Mouse (Mus musculus) kidney, embryonic 16.5 days (tissue): Measurements from ENCODE around the gene Gm266. TPM values are rescaled to one million over a fixed set of nuclear protein-coding genes. Genes with fewer than 3 reads are reported as not detected.

ENCODE experiments used
- ATAC-seq: fragments of 200-750 bp; cut with Nextera tagmentation; 2 replicates; pipeline ENCODE4 v1.8.0; 2017; ENCODE audit warnings: moderate TSS enrichment; ENCODE audit not compliant: low FRiP score, low TSS enrichment
- H3K27ac ChIP-seq: fragments of 300-500 bp; sonication (generic); 2 replicates; pipeline ENCODE4 v1.5.1; 2014; ENCODE audit warnings: low read length
- H3K27me3 ChIP-seq: fragments of 300-500 bp; sonication (generic); 2 replicates; pipeline ENCODE4 v1.6.1; 2014; ENCODE audit warnings: low read length, control low read depth, mixed read lengths; ENCODE audit not compliant: insufficient read depth
- H3K36me3 ChIP-seq: fragments of 300-500 bp; sonication (generic); 2 replicates; pipeline ENCODE4 v1.6.1; 2014; ENCODE audit warnings: low read length, control low read depth, mixed read lengths; ENCODE audit not compliant: insufficient read depth
- H3K4me1 ChIP-seq: fragments of 300-500 bp; sonication (generic); 2 replicates; pipeline ENCODE4 v1.6.1; 2014; ENCODE audit warnings: low read length, control low read depth, mixed read lengths; ENCODE audit not compliant: insufficient read depth
- H3K4me2 ChIP-seq: fragments of 300-500 bp; sonication (generic); replicated peaks from 2 replicates; pipeline ENCODE4 v1.6.1; 2014; ENCODE audit warnings: low read depth, low read length
- H3K4me3 ChIP-seq: fragments of 300-500 bp; sonication (generic); 2 replicates; pipeline ENCODE4 v1.5.1; 2014; ENCODE audit warnings: mild to moderate bottlenecking, low read length
- H3K9ac ChIP-seq: fragments of 300-500 bp; sonication (generic); replicated peaks from 2 replicates; pipeline ENCODE4 v1.6.1; 2014; ENCODE audit warnings: low read length
- H3K9me3 ChIP-seq: fragments of 300-500 bp; sonication (generic); 2 replicates; pipeline ENCODE4 v1.6.1; 2016; ENCODE audit warnings: low read length, control low read depth
- WGBS: fragments of 180-500 bp; shearing (Covaris S2); extraction: QIAGEN DNeasy Blood & Tissue Kit; methylation state at CpG from one replicate; pipeline ENCODE4 v1.1.7; 2014; 5-methylcytosine and 5-hydroxymethylcytosine counted together
- polyA plus RNA-seq: library from polyadenylated mRNA; unstranded; fragments of >200 nt; fragmentation: Nextera tagmentation; extraction: Ambion mirVana; gene quantifications from 2 replicates; pipeline ENCODE4 v1.2.1, GENCODE M21; 2015

Gene Gm266
- polyA plus RNA-seq, 1 experiment from 2014 or later = 84.8 TPM

DNA sequence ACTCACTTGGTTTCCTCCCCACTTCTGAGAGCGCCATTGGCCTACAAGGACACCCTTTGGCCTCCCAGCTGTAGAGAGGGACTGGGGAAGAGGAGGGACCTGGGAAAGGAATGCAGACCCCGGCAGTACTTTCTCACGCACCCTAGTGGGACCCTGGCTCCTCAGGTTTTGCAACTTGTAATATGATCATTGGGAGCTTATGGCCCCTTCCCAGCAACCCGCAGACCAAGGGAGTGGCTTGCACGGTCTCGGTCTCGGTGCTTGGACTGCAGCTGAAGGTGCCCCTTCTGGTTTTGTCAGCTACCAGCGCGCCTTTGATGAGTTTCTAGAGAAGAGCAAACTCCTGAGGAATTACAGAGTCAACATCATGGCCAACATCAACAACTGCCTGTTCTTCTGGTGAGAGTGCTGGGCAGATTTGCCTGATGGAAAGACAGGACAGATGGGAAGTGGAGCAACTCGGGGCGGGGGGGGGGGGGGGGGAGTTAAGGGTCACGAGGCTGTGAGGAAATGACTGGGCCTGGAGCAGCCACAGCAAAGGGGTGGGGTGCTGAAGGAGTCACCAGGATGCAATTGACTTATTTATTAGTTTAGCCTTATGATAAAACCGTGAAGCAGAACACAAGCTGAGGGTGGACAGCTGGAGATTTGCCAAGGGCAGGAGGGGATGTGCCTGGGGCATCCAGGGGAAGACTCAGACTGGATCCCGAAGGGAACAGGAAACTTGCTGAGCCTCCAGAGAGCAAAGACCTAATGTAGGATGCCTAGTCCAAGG lies 36.5 kb downstream of the Gm266 start:
- 5% methylated on average over 13 of the region's 14 CpGs for WGBS
- Histone ChIP-seq H3K4me1 (peaks cover 77% of the 10 kb centered on the region), H3K4me2 (peak overlapping the region; percentile 1; the same call in 1 of the 2 replicates), H3K4me3 (no peak overlapping the region), H3K27me3 (peaks cover 44% of the 10 kb centered on the region), H3K9ac (peak overlapping the region; percentile 3; the same call in 1 of the 2 replicates), H3K36me3 (peaks cover 8% of the 10 kb centered on the region), H3K27ac (peak overlapping the region; percentile 76), H3K9me3 (no peaks in the 10 kb centered on the region)
- ATAC-seq = no peak

DNA sequence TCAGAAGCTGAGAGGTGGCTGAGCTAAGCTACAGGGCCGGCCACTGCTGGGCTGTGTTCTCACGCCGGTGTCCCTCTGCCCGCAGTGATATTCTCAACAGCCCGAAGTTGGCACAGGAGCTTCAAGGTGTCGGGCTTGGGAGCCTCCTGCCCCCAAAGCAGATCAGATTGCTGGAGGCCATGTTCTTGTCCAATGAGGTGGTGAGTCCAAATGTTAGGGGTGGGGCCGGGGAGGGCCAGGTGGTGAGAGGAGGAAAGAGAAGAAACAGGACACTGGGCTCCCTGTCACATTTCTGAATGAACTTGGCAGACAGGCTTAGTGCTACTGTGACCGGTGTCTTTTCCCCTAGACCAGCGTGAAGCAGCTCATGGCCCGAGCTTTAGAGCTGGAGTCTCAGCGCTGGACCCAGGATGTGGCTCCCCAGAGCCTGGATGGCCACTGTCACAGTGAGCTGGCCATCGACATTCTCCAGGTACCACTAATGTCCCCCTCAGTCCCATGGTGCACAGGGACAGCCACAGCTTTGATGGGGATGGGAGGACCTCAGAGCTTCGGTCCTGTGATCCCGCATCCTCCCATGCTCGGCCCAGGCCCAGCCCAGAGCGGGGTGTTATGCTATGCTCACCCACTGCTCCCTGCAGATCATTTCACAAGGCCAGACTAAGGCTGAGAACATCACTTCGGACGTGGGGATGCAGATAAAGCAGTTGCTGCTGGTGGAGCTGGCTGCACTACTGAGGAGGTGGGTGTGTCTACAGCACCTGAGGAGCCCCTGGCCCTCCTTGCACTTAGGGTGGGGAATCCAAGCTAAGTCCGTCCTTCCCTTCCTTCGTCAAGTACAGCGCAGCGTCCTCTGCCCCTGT lies 37.5 kb downstream of the Gm266 start:
- Histone ChIP-seq H3K27me3 (peaks cover 54% of the 10 kb centered on the region), H3K9ac (peak overlapping the region; percentile 40; the same call in 1 of the 2 replicates), H3K9me3 (no peaks in the 10 kb centered on the region), H3K27ac (peak overlapping the region; percentile 50), H3K36me3 (peaks cover 8% of the 10 kb centered on the region), H3K4me2 (peak overlapping the region; percentile 20), H3K4me3 (no peak overlapping the region), H3K4me1 (peaks cover 74% of the 10 kb centered on the region)
- no peak for ATAC-seq
- WGBS = 23% methylated on average over 22 of the region's 22 CpGs

DNA sequence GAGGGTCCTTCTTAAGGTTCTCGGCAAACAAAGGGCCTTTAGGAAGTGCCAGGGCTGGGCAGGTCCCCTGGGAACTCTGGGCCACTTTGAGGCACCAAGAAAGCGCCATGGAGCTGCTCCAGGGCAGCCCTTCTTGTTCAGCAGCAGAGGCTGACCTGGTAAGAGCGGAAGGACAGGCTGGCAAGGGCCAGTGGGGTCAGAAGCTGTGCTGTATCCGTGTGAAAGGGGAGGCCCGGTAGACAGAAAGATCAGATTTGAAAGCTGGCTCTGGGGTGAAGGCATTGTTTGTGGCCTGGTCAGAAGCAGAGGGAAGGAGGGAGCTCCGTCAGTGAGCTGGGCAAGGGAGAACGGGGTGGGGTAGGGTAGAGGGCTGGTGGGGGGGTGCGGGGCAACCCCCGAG lies 38.3 kb downstream of the Gm266 start:
- peaks cover 8% of the 10 kb centered on the region for H3K36me3 ChIP-seq
- 36% methylated on average over 9 of the region's 9 CpGs for WGBS
- ATAC-seq = no peak
- H3K4me3 ChIP-seq = no peak overlapping the region
- H3K27ac ChIP-seq = 0 out of 2 replicates have a peak overlapping the region, but pooled peaks have one; percentile 14
- no peaks in the 10 kb centered on the region for H3K9me3 ChIP-seq
- H3K27me3 ChIP-seq = peaks cover 56% of the 10 kb centered on the region
- peaks cover 80% of the 10 kb centered on the region for H3K4me1 ChIP-seq
- H3K9ac ChIP-seq = peak overlapping the region; percentile 40; the same call in 1 of the 2 replicates
- H3K4me2 ChIP-seq = no peak overlapping the region

DNA sequence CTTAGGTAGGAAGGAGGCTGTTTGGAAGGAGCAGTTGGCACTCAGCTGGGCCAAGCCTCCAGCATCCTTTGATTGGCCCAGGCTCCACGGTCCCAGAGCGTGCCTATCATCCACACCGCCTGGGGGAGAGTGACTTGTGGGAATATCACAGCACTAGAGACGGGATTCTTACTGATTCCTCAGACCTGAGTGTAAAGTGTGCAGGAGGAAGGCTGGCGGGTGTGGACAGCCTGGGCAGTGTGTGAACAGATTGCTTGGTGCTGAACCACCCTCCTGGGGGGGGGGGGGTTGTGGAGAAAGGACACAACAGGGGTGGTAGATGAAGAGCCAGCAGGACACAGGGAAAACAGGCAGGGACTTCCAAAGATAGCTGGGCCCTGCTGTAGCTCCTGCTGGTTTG lies 38.9 kb downstream of the Gm266 start:
- peaks cover 54% of the 10 kb centered on the region for H3K27me3 ChIP-seq
- H3K4me1 ChIP-seq = peaks cover 86% of the 10 kb centered on the region
- H3K4me2 ChIP-seq = no peak overlapping the region
- no peak overlapping the region for H3K4me3 ChIP-seq
- 42% methylated on average over 5 of the region's 5 CpGs for WGBS
- H3K9me3 ChIP-seq = no peaks in the 10 kb centered on the region
- H3K27ac ChIP-seq = 0 out of 2 replicates have a peak overlapping the region, but pooled peaks have one; percentile 14
- no peak for ATAC-seq
- peaks cover 5% of the 10 kb centered on the region for H3K36me3 ChIP-seq
- H3K9ac ChIP-seq = no peak overlapping the region

DNA sequence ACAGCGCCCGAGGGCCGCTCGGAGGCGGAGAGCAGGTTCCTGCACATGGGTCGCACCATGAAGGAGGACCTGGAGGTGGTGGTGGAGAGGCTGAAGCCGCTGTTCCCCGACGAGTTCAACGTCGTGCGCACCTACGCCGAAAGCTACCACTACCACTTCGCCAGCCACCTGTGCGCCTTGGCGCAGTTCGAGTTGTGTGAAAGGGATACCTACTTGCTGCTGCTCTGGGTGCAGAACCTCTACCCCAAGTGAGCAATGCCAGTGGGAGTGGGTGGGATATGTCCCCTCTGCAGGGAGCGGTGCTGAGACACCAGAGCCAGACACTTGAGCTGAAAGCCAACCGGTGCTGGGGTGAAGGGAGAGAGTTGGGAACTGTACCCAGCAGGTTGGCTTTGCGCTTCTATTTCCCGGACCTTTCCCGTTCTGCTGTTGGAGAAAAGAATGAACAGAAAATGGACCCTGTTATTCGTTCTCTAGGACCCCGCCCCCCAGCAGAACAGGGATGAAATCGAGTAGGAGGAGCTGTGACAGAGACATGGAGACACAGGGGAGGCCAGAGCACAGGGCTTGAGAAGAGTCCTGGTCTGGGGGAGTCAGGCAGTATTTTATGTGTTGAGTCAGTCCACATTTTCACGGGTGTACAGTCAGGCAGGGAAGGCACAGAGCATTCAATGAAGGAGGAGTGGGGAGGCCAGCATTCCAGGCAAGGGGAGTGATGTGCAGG lies 39.6 kb downstream of the Gm266 start:
- WGBS = 9% methylated on average over 27 of the region's 27 CpGs
- no peaks in the 10 kb centered on the region for H3K36me3 ChIP-seq
- H3K4me3 ChIP-seq = peak overlapping the region; percentile 35
- no peak overlapping the region for H3K27ac ChIP-seq
- H3K4me2 ChIP-seq = peak overlapping the region; percentile 66
- H3K9ac ChIP-seq = 0 out of 2 replicates have a peak overlapping the region, but pooled peaks have one; percentile 24
- ATAC-seq = no peak
- peaks cover 49% of the 10 kb centered on the region for H3K27me3 ChIP-seq
- peaks cover 80% of the 10 kb centered on the region for H3K4me1 ChIP-seq
- no peaks in the 10 kb centered on the region for H3K9me3 ChIP-seq

DNA sequence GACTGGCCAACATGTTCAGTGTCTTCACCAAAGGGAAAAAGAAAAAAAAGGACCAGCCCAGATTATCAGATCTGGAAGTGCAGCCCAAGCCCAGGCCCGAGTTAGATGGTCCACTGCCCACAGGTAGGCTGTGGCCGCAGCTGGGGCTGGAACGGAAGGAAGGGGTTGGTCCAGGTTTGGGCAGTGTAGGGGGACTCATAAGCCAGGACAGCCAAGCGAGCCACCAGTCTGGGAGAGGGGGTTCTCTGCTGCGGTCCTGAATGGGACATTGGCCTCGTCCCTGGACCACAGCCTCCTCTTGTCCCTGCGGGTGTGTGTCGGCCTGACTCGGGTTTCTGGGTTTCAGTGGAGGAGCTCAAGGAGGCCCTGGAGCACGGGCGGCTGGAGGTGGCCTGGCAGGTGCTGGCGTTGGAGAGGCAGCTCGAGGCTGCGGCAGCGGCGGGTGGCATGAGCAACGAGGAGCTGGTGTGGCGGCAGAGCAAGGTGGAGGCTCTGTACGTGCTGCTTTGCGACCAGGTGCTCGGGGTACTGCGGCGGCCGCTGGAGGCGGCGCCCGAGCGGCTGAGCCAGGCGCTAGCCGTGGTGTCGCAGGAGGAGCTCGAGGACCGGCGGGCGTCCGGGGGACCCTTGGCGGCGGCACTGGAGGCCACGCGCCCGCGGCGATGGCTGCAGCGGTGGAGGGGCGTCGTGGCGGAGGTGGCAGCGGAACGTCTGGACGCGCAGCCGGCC lies 40.3 kb downstream of the Gm266 start:
- Histone ChIP-seq H3K36me3 (no peaks in the 10 kb centered on the region), H3K9ac (0 out of 2 replicates have a peak overlapping the region, but pooled peaks have one; percentile 24), H3K27ac (no peak overlapping the region), H3K4me1 (peaks cover 73% of the 10 kb centered on the region), H3K4me2 (peak overlapping the region; percentile 66), H3K27me3 (peaks cover 49% of the 10 kb centered on the region), H3K4me3 (peak overlapping the region; percentile 35), H3K9me3 (no peaks in the 10 kb centered on the region)
- ATAC-seq = no peak
- 7% methylated on average over 52 of the region's 52 CpGs for WGBS

DNA sequence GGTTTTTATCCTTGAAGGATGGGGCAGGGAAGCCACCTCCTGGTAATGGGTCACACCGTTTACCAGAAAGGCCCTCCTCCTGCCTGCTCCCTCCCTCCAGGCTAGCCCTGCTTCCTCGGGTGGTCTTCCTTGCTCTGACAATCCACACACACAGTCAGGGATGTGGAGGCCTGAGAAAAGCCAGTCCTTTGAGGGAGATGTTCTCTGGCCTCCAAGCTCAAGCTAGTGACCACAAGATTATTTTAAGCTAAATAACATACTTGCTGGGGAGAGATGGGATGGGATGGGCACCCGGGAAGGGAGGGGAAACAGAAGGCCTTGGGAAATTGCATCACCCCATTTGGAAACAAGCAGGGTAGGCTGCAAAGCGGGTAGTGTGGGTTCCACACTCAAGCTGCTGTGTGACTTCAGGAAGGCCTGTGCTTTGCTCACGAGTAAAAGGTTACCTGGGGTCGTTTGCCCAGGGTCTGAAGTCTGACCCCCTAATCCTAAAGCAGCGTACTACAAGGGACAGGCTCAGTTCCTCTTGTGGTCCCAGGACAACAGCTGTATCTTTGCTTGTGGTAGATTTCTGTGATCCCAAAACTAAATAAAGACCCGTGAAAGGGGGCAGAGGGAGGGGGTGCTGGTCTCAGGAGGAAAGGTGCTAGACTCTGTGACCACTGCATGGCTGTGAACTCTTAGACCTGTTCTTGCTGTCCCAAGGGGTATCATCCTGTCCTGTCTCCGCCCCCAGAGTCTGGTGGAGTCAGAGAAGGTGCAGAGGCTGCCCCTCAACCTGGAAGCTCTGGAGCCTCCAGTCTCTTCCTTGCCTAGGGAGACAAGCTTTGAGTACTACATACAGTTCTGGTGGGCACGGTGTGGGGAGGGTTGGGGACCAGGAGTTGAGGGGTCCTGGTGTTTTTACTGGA lies 41.4 kb downstream of the Gm266 start:
- Histone ChIP-seq H3K4me2 (peak overlapping the region; percentile 66), H3K4me1 (peaks cover 61% of the 10 kb centered on the region), H3K4me3 (peak overlapping the region; percentile 48)

DNA sequence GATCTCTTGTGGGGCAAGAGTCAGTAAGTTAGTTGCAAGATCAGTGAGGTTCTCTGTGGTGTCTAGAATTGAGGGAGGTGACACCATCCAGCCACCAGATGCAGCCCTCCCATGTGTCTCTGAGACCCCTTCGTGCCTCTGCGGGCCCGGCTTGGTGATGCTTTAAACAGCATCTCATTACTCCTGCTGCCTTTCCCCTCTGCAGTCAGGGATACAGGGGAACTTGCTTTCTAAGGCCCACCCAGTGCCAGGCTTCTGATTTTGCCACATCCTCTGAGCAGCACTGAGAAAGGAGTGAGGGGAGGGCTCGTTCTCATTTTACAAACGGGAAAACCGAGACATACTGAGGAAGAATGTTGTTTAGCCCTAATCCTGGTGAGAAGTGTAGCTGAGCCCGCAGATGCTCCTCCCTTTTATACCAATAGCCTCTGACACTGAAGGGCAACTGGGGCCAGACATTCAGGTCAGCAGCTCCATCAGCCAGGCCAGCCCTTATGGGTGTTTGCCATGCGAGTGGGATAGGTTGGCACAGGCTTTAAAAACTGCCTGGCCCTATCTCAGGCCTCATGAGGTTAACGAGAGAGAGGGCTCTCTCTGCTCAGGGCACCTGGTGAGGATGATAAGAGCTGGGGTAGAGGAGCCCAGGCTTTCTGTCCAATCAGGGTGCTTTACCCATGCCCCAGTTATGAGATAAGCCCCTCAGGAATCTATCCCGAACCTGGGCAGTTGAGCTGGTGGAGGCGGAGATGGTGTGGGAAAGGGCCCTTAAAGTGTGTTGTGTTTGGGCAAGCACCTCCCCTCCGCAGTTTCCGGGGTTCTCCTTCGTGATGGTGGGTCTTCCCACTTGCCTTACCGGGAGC lies 42.4 kb downstream of the Gm266 start:
- no peak for ATAC-seq
- H3K9ac ChIP-seq = peak overlapping the region; percentile 63

More for the DNA sequence above, 41.4 kb downstream of the Gm266 start:
- no peaks in the 10 kb centered on the region for H3K36me3 ChIP-seq
- no peak for ATAC-seq
- no peaks in the 10 kb centered on the region for H3K9me3 ChIP-seq
- WGBS = 48% methylated on average over 10 of the region's 10 CpGs
- peaks cover 49% of the 10 kb centered on the region for H3K27me3 ChIP-seq
- H3K27ac ChIP-seq = no peak overlapping the region
- peak overlapping the region; percentile 20; the same call in 1 of the 2 replicates for H3K9ac ChIP-seq

More for the DNA sequence above, 42.4 kb downstream of the Gm266 start:
- H3K4me1 ChIP-seq = peaks cover 52% of the 10 kb centered on the region
- H3K9me3 ChIP-seq = no peaks in the 10 kb centered on the region
- 24% methylated on average over 15 of the region's 15 CpGs for WGBS
- peak overlapping the region; percentile 66 for H3K4me2 ChIP-seq
- H3K4me3 ChIP-seq = peak overlapping the region; percentile 48
- H3K27ac ChIP-seq = peak overlapping the region; percentile 51; the same call in 1 of the 2 replicates
- no peaks in the 10 kb centered on the region for H3K36me3 ChIP-seq
- peaks cover 49% of the 10 kb centered on the region for H3K27me3 ChIP-seq
